Mouse (Mus musculus) skeletal muscle tissue, adult 2 months (tissue): ENCODE measurements at regions not wholly inside any gene's neighbourhood (a gene's known extent, or its start where the extent isn't known, plus 50 kb on each side); places are given as distances from the start of the nearest gene placed in this dataset.

ENCODE experiments used
- DNase-seq: peaks from one replicate; pipeline ENCODE4 v3.0.0-alpha.2; 2012; ENCODE audit warnings: low read depth, low spot score

DNA sequence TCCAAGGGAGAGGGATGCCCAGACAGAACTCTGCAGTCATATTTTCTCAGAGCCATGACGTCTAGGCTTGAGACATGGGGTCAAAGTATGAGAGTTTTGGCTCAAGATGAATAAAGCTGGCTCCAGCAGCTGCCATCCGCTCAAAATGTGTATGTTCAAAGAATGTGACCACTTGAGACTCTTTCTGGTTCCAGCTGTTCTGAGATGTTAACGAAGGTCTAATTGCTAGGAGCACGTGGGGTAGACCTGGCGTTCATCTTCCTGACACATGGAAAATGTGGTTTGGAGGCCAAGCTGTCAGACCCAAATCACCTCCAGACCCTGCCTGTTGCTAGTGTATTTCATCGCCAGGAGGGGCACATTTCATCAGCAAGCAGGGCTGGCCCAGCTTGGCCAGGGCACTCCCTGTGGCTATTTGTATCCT, 58.9 kb upstream of the Ankrd1 start:
- DNase-seq, result peak; percentile 13

DNA sequence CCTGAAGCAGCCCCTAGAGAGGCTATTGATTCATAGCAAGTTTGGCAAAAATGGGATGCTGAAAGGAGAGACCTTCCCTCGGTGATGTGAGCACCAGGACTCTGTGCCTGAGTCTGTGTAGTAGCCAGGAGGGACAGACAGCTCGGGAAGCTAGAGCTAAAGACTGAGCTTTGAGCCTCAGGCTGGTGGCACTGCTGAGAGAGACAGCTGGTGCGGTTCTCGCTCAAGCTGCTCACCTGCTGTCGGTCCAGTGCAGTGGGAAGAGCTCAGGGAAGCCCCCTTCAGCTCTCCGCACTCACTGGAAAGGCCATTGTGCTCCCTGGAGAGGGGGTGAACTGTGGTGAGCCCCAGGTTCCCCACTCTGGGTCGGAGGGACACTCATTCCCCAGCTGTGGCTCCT, 60.4 kb upstream of the Ankrd1 start:
- DNase-seq, result no peak

DNA sequence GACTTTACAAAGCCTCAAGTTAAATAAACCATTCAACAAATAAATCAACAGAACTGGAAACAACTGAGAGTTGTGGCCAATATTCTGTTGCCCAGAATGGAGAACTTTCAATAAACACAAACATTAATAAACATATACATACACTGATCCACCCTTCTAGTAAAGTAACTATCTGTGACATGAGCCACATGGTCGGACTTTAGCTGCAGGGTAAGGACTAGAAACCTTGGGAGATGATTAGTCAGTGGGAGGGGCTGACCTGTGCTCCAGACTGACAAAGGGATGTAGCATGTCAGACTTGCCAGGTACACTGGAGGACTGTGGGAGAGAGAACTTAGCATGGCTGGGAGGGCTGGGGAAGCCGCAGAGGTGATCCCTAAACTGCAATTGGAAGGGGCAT, 61.6 kb upstream of the Ankrd1 start:
- no peak for DNase-seq

DNA sequence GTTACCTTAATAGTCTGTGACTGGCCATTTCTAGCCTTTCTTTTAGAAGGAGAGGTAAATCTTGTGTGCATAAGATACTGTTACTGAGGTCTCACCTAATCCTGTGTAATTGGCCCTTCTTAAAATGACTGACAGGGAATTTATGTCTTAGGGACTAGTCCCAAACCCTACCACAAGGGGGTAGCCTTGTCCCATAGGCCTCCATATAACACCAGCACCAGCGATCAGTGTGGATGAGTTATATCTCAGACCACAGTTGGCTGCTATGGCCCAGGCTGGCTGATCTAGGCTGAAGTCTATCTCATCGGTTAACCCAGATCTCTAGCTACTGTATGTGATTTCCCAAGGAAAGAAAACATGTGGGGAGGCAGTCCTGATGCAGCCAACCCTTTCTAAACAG, 63.2 kb upstream of the Ankrd1 start:
- DNase-seq, result peak; percentile 73

DNA sequence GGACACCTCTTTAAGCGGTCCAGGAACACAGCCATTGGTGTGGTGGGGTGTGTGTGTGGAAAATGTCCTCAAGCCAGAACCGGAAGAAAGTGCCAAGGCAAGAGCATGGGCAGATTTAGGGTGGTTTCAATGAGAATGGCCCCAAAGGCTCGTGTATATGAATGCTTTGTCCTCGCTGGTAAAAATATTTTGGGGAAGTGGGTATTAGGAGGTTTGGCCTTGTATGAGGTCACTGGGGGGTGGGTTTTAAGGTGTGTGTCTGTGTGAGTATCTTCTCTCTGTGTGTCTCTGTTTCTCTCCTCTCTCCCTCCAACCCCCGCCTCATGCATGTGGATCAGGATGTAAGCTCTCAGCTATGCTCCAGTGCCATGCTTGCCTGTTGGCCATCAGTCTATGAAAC, 69.8 kb upstream of the Ankrd1 start:
- no peak for DNase-seq

DNA sequence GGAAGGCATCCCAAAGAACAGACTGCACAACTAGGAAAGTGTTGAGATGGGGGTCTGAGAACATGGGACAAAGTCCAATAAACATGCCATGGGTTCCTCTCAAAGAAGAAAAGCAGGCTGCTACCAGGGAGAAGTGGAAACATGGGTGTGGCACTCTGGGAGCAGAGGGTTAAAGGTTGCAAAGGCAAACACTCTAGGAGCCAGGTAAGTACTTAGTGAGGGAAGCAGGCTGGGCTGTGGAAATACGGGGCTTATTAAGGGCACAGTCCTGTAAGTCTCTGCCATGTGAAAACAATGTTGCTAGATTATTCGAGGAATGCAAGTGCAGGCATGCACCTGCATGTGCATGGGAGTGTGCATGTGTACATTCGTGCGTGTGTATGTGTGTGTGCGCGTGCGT, 71.7 kb upstream of the Ankrd1 start:
- no peak for DNase-seq

DNA sequence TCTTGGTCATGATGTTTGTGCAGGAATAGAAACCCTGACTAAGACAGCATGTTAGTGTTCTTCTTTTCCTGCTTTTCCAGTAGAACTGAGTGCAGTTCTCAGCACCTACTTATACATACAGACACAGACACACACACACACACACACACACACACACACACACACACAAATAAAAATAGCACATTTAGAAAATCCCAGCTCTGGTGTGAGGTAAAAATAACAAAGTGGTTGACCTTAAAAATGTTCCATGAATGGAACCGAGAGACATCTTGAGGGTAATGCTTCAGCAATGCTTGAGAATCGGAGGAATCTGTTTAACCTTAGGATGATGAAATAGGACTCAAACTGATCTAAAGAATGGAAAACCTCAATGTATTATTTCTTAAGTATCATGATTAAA, 84.4 kb upstream of the Ankrd1 start:
- DNase-seq, result no peak

DNA sequence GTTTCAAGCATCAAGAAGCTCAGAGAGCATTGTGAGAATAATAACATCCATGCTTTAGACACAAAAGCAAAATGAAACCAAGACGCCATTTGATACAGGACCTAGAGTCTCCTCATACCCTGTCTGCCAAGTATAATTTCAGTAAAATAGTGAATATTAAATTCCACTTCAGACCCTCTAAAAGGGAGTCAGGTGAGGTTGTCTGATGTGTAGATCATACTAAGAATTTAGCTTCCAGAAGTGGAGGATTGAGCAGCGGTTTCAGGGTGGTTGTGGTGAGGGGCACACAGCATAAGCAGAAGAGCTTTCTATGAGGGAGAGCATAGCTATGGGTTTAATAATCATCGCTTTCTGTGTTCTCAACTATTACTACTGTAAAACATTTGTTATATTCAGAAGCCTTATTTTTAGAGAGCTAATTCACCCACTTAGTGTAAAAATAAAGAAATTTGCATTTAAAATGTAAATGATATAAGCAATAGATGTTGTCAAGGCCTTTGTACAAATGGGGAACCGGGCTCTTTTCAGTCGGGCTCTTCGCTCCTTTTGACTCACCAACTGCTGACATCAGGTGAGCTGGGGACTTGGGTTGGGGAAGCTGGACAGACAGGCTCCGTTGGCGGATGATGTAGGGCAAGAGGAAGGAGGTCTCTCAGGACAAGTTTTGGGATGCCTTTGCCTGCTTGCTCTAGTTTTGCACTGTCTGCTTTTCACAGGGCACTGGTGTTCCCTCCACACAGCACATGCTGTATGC, 85.2 kb upstream of the Ankrd1 start:
- DNase-seq, result no peak

DNA sequence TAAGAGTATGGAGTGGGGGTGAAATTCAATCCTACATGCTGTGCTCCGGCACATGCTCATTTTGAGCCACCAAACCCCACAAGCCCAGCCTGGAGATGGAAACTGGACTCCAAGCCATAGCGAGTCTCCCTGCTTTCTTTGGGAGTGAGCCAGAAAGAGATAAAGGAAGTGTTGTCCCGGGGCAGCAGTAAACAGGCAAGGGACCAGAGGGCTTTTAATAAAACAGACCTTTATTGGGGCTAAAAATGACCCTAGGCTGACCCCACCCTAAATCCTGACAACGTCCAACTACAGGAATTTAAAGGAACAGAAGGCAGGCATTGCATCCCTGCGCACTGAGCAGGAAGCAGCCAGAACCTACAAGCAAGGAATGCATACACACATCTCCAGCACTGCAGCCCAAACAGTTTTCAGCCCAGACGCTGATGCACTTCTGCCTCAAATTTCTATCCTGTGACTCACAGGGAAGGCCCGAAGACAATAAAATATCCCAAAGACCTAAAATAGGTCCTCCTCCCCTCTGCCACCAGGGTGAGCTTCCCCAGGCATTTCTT, 87.9 kb upstream of the Ankrd1 start:
- DNase-seq, result no peak

DNA sequence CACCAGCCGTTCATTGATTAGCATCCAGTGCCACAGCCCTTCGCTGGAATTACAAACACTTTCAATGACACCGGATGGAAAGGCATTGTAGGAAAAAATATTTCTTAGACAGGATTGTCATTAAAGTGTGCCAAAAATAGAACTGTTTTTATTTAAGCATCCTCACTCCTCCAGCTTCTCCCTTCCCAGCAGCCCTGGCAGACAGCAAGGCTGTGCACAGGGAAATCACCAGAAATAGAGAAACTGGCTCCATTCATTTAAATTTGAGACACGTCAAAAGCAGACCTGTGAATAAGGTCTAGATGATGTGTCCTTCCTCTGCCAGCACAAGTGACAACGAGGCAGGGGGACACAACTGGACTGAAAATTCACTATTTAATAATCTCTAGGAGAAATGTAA, 88.5 kb upstream of the Ankrd1 start:
- no peak for DNase-seq

DNA sequence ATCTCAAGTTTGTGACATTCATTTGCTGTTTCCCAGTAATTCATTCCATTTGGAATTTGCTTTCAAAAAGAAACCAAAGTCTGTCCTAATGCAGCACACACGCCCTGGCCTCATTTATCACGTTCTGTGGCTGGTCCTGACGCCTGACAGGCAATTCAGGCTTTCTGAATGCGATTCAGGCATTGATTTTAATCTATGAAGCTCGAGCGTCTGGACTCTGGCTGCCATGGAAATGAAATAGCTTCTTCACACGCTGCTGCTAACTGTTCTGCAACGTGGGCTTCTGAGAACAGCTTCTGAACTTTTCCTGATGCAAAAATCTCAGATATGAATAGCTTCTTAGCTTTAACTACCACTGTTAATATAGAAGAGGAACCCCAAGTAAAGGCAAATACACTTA, 93.6 kb upstream of the Ankrd1 start:
- DNase-seq, result no peak

DNA sequence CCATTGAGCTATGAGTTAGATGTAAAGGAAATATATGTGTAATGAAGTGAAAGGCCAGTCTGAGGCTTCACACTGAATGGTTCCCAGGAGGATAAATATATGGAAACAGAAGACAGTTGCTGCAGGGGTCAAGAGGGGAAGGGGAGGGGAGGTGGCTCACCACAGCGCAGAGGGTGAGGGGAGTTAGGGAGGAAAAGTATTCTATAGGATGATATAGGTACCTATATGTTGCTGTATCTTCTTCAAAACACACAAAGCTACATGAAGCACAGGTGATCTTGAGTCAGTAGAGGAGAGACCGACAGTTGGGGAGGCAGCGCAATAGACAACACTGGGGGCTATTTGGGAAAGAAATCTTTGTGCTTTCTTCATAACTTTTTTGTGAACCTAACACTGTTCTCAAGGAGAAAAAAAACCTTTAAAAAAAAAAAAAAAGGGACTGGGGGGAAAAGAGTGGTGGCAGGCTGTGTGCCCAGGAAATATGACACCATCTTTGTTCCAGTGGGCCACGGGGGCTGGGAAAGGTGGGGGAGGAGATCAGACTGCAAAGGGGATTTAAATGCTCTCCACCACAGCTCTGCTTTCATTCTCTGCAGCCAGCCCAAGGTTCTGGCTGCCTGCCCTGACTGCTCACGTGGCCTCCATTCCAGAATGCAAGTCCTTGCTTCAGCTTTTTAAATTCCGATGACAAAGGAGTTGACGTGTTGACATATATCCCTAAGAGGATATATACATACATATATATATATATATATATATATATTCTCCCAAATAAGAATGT, 94.5 kb upstream of the Ankrd1 start:
- DNase-seq, result no peak

DNA sequence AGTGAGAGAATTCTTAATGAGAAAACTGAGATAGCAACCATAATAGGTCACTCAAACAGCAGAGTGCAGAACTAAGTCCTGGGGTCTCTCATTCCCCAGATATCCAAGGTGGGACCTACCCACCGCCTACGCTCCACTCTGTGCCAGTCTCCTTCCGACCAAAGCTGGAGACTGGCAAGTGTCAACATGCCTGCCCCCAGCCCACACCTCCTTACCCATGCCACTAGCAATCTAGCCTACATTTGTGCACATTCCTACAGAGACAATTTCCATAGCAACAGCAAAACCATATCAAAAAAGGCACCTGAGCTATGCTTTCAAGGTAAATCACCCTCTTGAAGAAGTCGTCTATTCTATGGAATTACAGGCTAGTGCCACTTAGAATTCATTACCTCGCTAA, 97.3 kb upstream of the Ankrd1 start:
- DNase-seq, result no peak

DNA sequence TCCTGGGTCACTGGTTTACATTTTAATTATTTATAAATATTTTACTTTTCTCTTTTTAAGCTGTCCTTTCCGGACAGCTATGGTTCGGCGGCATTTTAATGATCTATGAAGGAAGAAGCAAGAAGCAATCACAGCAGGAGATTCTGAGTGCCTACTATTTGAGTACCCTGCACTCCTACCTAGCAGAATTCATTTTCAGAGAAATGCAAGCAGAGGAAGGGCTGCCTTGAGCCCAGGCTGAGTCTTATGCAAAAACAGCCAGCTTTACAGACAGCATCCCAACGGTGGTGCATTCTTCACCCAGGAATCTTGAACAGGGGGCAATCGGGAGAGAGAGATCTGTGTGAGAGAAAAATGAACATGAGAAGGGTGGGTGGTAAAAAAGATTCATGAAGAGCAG, 97.7 kb upstream of the Ankrd1 start:
- DNase-seq, result no peak

DNA sequence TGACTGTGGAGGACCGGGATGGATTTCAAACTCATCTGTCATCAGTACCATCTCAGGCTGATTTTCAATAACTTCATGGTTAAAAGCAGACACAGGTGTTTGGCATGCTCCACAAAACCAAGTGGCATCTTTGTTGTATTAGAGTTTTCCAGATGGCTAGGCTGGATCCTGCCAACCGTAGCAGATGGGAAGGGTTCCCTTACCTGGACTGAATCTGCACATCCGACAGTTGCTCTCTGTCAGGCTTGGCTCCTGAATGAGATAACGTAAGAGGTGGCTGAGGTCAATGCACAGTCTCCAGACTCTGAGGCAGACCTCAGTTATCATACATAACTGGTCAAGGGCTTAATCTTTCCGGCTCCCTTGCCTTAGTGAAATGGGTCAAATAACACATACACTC, 99.0 kb upstream of the Ankrd1 start:
- no peak for DNase-seq

DNA sequence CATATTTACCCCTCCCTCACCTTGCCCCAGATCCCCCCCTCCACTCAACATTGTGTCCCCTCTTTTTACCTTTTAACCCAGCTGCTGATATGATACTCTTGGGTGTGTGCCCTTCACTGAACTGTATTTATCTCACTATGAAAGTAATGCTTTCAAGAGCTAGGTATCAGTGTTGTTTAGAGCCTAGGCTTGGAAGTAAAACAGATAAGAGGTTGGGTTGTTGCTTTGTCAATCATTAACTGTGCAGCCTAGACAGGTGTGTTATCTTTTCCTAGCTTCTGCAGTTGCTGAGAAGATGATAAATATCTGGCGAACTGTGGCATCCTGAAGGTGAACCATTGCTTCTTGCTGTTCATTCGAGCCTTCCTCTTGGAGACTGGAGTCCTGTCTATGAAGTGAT, 101.2 kb upstream of the Ankrd1 start:
- no peak for DNase-seq

DNA sequence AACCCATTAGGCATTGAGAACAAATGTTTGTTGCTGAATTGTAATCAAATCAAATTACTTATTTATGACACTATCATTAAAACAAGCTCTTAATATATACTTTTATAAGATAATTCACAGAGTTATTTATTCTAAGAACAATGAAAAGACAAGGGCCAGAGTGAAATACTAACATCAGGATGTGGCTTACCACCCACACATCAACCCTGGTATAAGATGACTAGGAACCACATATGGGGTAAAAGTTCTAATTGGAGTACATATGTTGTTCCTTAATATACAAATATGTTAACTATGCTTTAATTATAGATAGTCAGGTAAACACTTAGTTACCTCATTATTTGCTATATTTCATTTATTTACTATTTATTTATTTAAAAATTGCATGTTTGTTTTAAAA, 101.7 kb upstream of the Ankrd1 start:
- DNase-seq, result no peak

DNA sequence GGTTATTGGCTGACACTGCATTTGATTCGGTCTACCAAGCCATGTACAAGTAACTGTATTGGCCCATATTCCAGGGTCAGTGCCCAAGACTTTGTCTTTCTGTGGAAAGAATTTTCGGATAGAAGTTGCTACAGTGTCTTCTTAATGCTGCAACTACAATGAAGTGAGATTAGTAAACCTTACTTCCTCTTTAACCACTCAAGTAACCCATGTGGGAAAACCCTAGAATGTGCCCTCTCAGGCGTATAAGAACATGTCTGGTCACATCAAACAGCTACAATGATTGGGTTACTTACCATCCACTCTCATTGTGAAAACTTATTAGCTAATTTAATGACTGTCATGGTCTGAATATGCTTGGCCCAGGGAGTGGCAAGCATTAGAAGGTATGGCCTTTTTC, 102.3 kb upstream of the Ankrd1 start:
- no peak for DNase-seq

DNA sequence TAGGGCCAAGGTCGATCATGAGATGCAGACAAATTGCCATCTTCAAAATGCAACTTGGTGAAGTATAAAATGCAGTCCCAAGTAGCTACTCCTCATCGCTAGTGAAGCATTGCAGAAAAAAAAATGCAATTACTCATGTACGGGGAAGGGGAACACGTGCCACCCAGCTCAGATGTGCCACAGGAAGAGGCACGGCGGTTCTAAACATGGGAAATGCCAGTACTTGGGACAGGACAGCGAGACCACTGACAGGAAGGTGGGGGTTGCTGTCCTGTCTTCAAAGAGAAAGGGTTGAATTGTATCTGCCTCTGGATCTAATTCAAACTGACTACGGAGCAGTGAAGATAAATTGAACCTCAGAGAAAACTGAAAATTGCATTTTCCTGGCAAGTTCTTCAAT, 104.6 kb upstream of the Ankrd1 start:
- no peak for DNase-seq

DNA sequence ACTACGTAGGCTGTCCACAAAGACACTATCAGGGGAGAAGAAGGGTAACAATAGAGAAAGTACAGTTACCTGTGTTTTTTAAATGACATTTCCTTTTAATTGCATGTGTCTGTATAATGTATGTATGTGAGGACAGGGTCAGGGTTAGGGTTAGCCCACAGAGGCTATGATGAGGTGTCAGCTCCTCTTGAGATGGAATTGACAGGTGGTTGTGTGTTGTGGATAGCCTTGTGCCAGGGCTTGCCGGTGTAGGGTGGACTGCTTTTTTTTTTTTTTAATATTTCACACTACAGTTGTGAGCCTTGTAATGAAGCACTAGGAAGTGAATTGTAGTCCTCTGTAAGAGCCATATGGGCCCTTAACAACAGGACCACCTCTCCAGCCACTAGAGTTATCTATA, 105.7 kb upstream of the Ankrd1 start:
- DNase-seq, result no peak

DNA sequence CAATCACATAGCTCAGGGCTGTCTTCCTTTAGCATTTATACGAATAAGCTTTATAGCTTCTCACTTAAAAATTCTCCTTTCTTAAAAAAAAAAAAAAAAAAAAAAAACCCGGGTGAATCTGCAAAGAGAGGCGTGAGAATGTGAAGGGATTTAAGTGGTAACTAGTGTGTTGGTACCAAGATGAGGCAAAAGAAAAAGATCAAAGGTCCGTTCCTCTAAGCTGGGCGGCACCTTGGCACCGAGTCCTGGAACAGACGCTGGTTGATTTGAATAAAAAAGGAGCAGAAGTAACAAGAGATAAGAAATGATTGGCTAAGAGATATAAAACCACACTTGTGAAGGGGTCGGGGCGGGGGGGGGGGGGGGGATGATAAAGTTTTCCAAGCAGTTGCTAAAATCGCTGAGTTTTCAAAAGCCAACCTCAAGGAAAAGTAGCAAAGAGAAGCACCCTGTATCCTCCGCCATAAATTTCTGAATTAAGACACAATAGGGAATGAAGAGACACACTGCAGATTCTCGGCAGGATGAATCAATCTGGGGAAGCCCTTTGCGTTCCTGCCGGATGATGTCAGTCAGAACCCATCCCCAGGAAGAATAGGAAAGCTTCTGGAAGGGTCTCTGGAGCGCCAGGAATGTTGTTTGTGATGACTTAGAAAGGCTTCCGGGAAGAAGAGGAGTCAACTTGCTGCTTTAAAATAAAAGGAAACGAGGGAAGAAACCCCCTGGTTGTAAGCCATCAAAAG, 107.7 kb upstream of the Ankrd1 start:
- no peak for DNase-seq

DNA sequence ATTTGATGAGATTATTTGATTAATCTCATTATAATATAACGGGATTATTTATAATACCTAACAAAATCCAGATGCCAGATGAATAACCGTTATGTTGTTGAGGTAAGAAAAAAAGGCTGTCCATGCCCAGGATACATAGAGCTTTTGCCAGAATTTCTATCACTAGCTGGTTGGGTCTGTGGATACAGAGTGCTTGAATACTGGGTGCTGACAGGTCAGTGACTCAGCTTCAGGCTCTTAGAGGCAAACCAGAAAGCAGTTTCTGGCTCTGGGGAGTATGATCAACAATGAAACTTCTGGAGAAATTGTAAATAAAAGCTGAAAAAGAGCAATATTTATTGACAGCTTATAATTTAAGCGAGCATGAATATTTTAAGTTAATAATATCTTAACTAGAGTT, 109.4 kb upstream of the Ankrd1 start:
- no peak for DNase-seq
